Mouse (Mus musculus): ENCODE measurements at regions not wholly inside any gene's neighbourhood (a gene's known extent, or its start where the extent isn't known, plus 50 kb on each side); places are given as distances from the start of the nearest gene placed in this dataset.

DNA sequence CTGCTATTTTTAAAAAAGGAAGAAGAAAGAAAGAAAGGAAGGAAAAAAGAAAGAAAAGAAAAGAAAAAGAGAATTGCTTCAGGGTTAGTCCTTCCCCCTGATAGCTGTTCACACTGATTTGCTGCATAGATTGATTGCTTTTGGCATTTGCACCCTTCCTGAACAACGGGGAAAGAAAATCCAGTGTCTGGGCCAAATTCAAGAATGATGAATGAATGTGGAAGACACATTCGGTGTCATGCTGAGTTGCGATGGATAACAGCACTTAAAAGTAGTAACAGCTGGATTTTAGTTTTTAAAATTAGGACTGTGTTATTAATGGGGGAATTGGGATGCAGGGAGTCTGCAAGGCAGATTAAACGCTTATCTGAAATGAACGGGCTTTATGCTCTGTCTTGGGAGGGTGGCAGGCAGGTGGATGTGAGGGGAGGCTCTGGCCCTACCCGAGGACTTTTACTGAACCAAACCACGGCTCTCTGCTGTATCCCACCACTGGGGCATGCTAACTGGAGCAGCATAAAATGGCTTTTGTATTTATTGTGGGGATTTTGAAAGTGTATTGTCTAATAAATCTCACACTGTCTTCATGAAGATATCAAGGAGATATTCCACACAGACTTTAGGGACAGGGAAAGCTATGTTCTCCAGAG is 114.4 kb downstream of the Lca5 start:
- 26% methylated on average over 7 of the region's 7 CpGs for WGBS
- no peaks in the 10 kb centered on the region for H3K27me3 ChIP-seq (replicated peaks)
- H3K9ac ChIP-seq, result no peak overlapping the region
- ATAC-seq (ENCODE audit: insufficient read depth, low FRiP score, low read depth), result no peak
- H3K36me3 ChIP-seq, result no peaks in the 10 kb centered on the region
- no peak overlapping the region for H3K4me2 ChIP-seq
- no peaks in the 10 kb centered on the region for H3K9me3 ChIP-seq
- no peak overlapping the region for H3K4me3 ChIP-seq (replicated peaks)
- H3K4me1 ChIP-seq, result 0 out of 2 replicates have a peak, but pooled peaks cover 2% of the 10 kb centered on the region
- no peak overlapping the region for H3K27ac ChIP-seq

DNA sequence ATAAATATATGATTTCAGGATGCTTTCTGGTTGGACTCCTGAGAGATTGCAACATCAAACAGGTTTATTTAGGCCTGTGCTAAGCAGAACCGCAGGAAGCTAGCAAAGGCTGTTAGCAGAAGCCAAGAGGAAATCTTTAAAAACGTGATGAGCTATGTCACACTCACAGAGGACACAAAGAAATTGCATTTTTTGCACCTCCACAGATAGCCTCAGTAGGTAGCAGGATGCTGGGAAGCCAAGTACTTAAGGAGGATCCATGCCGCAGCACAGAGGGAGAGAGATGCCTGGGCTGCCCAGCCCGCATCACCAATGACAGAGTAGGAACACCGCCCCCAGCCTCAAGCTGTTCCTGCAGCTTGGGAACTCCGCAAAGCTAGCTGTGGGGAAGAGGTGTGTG is 115.0 kb downstream of the Lca5 start:
- H3K4me2 ChIP-seq, result no peak overlapping the region
- H3K27me3 ChIP-seq (replicated peaks), result no peaks in the 10 kb centered on the region
- 0 out of 2 replicates have a peak, but pooled peaks cover 2% of the 10 kb centered on the region for H3K4me1 ChIP-seq
- no peak; the same call in 1 of the 2 replicates for ATAC-seq (ENCODE audit: insufficient read depth, low FRiP score, low read depth)
- no peaks in the 10 kb centered on the region for H3K36me3 ChIP-seq
- no peaks in the 10 kb centered on the region for H3K9me3 ChIP-seq
- no peak overlapping the region for H3K9ac ChIP-seq
- WGBS, result 18% methylated on average over 6 of the region's 6 CpGs
- H3K4me3 ChIP-seq (replicated peaks), result no peak overlapping the region
- H3K27ac ChIP-seq, result no peak overlapping the region

DNA sequence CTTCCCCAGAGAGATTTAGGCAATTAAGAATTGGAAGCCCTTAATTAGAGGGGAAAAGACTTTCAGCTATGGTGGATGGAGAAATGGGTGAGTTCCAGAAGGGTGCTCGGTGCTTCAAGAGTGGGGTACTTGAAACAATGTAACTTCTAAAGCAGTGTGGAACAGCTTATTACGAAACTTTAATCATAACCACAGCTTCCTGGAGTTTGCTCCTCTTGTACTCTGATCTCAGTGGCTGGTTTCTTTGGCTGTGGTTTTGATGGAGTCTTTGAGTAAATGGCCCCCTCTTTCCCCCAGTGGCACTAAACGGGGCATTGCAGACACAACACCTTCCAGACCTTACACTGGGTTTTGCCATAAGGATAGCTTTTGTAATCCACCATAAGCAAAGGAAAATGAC is 116.6 kb downstream of the Lca5 start:
- no peak for ATAC-seq (ENCODE audit: insufficient read depth, low FRiP score, low read depth)
- 69% methylated on average over 3 of the region's 3 CpGs for WGBS

DNA sequence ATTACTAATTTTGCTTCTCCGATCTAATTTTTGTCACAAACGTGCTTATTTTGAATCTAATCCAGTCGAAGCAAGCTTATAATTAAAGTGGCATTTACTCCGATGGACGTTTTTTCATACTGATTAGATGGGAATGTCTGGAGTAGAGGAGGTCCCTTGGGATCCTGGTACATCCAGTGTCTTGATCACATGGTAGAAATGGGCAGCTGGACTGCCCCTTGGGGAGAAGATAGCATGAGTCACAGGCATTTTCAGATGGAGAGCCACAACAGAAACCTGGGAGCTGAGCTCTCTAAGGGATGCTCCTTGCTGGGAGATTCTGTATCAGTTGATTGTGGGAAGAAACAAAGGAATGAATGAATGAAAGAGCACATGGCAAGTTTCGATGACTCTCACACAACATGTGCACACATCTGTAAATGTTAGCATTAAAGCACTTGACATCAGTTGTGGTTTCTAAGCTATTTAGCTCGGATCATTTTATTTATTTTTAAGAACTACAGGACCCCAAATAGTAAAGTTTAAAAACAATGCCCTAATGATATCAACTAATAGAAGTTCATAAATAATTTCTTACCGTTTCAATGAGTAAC is 117.8 kb downstream of the Lca5 start:
- 0 out of 2 replicates have a peak, but pooled peaks cover 2% of the 10 kb centered on the region for H3K4me1 ChIP-seq
- 87% methylated on average over 8 of the region's 8 CpGs for WGBS

More for the DNA sequence above, 116.6 kb downstream of the Lca5 start:
- no peaks in the 10 kb centered on the region for H3K27me3 ChIP-seq (replicated peaks)
- no peak overlapping the region for H3K4me2 ChIP-seq
- H3K27ac ChIP-seq, result no peak overlapping the region
- no peaks in the 10 kb centered on the region for H3K36me3 ChIP-seq
- H3K9ac ChIP-seq, result no peak overlapping the region
- H3K9me3 ChIP-seq, result no peaks in the 10 kb centered on the region
- 0 out of 2 replicates have a peak, but pooled peaks cover 2% of the 10 kb centered on the region for H3K4me1 ChIP-seq
- no peak overlapping the region for H3K4me3 ChIP-seq (replicated peaks)

DNA sequence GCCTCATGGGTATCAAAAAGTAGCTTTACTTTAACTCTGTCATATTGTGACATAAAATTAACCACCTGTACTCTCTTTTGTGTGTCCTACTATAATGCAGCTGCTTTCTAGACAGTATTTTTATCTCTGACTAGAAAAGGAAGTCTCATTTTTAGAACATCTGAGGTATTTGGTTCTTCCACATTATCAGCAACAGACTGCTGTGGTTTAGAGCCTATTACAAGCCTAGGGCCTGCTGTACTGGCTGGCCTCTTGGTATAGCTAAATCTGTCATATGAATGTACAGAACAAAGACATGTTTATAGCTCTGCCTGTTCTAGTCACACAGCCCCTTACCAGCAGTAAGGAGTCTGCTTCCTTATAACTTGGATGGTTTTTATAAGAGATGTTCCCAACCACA is 119.1 kb downstream of the Lca5 start:
- Histone ChIP-seq H3K27me3 (replicated peaks) (no peaks in the 10 kb centered on the region), H3K36me3 (no peaks in the 10 kb centered on the region), H3K27ac (no peak overlapping the region), H3K9me3 (no peaks in the 10 kb centered on the region), H3K4me1 (0 out of 2 replicates have a peak, but pooled peaks cover 2% of the 10 kb centered on the region), H3K4me2 (no peak overlapping the region), H3K9ac (no peak overlapping the region), H3K4me3 (replicated peaks) (no peak overlapping the region)
- no peak for ATAC-seq (ENCODE audit: insufficient read depth, low FRiP score, low read depth)

More for the DNA sequence above, 117.8 kb downstream of the Lca5 start:
- H3K9ac ChIP-seq, result no peak overlapping the region
- H3K27me3 ChIP-seq (replicated peaks), result no peaks in the 10 kb centered on the region
- no peak overlapping the region for H3K4me3 ChIP-seq (replicated peaks)
- no peak for ATAC-seq (ENCODE audit: insufficient read depth, low FRiP score, low read depth)
- no peaks in the 10 kb centered on the region for H3K9me3 ChIP-seq
- H3K36me3 ChIP-seq, result no peaks in the 10 kb centered on the region
- H3K27ac ChIP-seq, result no peak overlapping the region
- no peak overlapping the region for H3K4me2 ChIP-seq

- no peak for ATAC-seq (ENCODE audit: insufficient read depth, low FRiP score, low read depth)
- Histone ChIP-seq H3K9me3 (no peaks in the 10 kb centered on the region), H3K36me3 (no peaks in the 10 kb centered on the region), H3K4me1 (no peaks in the 10 kb centered on the region), H3K4me2 (no peak overlapping the region), H3K4me3 (replicated peaks) (no peak overlapping the region), H3K27me3 (replicated peaks) (no peaks in the 10 kb centered on the region), H3K27ac (no peak overlapping the region), H3K9ac (no peak overlapping the region)
- 47% methylated on average over 4 of the region's 4 CpGs for WGBS
These were observed 120.1 kb downstream of the Lca5 start for GRCm38 (mm10) chr9:83320834-83321233.

DNA sequence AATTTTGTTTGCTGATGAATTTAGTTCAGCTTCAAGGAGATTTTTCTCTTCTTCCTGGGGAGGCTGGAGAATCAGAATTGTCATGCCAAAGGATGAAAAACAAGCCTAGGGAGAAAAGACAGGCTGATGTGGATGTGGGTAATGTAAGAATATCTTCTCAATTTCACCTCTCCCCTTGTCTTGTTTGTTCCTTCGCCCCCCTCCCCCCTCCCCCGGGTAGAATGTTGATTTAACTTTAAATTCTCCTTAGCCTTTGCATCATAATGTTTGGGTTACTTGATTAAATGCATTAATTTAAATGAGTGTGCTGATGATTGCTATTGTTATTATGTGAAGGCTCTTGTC is 124.1 kb downstream of the Lca5 start:
- Histone ChIP-seq H3K27ac (no peak overlapping the region), H3K36me3 (no peaks in the 10 kb centered on the region), H3K4me1 (no peaks in the 10 kb centered on the region), H3K27me3 (replicated peaks) (no peaks in the 10 kb centered on the region), H3K4me3 (replicated peaks) (no peak overlapping the region), H3K9ac (no peak overlapping the region), H3K9me3 (no peaks in the 10 kb centered on the region), H3K4me2 (no peak overlapping the region)
- ATAC-seq (ENCODE audit: insufficient read depth, low FRiP score, low read depth), result no peak
- 38% methylated on average over 2 of the region's 2 CpGs for WGBS

DNA sequence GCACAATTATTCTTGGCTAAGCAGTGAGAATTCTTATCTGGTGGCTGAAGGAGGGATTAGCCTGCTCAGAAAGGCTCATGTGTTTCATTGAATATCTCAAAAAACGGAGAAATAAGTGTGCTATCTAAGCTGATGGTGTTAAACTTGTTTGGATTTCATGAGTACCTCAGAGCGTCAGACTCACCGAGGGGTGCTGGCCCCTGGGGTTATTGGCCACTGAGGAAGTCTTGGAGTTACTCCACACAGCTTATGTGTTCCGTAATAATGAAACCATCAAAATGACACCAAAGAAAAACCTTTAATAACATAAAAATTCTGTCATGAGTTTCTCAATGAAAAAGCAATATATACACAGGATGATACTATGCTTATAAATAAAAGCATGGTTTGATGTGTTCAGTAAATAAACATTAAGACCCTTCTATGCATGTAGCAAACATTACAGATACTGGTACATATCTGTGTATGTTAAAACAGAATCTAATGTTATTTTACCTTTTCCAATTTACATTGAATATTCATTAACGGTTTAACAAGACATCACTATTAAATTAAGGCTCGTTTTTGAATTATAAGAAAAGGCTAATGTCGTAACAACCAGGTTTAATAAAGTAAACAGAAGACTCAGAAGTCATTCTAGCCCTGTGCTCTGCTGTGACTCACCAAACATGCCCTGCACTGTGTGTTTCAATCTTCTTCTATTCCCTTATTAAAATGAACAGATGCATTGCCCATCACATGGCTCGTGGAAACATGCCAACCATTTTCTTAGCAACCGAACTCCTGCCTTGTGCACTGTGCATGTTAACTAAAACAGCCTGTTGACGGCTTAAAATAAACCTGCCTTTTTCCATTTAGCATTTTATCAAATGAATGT is 124.7 kb downstream of the Lca5 start:
- Histone ChIP-seq H3K27ac (no peak overlapping the region), H3K4me3 (replicated peaks) (no peak overlapping the region), H3K4me1 (no peaks in the 10 kb centered on the region), H3K27me3 (replicated peaks) (no peaks in the 10 kb centered on the region), H3K9me3 (no peaks in the 10 kb centered on the region), H3K36me3 (no peaks in the 10 kb centered on the region), H3K9ac (no peak overlapping the region), H3K4me2 (no peak overlapping the region)
- no peak for ATAC-seq (ENCODE audit: insufficient read depth, low FRiP score, low read depth)
- 47% methylated on average over 10 of the region's 10 CpGs for WGBS

- Histone ChIP-seq H3K4me1 (no peaks in the 10 kb centered on the region), H3K4me2 (no peak overlapping the region), H3K9ac (no peak overlapping the region), H3K36me3 (no peaks in the 10 kb centered on the region), H3K27ac (no peak overlapping the region), H3K9me3 (no peaks in the 10 kb centered on the region), H3K4me3 (replicated peaks) (no peak overlapping the region), H3K27me3 (replicated peaks) (no peaks in the 10 kb centered on the region)
- ATAC-seq (ENCODE audit: insufficient read depth, low FRiP score, low read depth), result no peak
- WGBS, result 84% methylated on average over 4 of the region's 4 CpGs
These were observed 132.2 kb downstream of the Lca5 start for GRCm38 (mm10) chr9:83308771-83309170.

- no peak for ATAC-seq (ENCODE audit: insufficient read depth, low FRiP score, low read depth)
These were observed 132.8 kb downstream of the Lca5 start for GRCm38 (mm10) chr9:83308092-83308491.

GRCm38 (mm10) chr9:83307349-83307938 is 133.5 kb downstream of the Lca5 start:
- WGBS, result 54% methylated on average over 11 of the region's 11 CpGs
- Histone ChIP-seq H3K36me3 (no peaks in the 10 kb centered on the region), H3K9me3 (no peaks in the 10 kb centered on the region), H3K4me1 (no peaks in the 10 kb centered on the region), H3K4me3 (replicated peaks) (no peak overlapping the region), H3K27ac (no peak overlapping the region), H3K9ac (no peak overlapping the region), H3K4me2 (no peak overlapping the region), H3K27me3 (replicated peaks) (no peaks in the 10 kb centered on the region)
- no peak for ATAC-seq (ENCODE audit: insufficient read depth, low FRiP score, low read depth)

More at GRCm38 (mm10) chr9:83308092-83308491, 132.8 kb downstream of the Lca5 start:
- no peaks in the 10 kb centered on the region for H3K9me3 ChIP-seq
- H3K9ac ChIP-seq, result no peak overlapping the region
- no peak overlapping the region for H3K4me3 ChIP-seq (replicated peaks)
- 78% methylated on average over 4 of the region's 4 CpGs for WGBS
- no peaks in the 10 kb centered on the region for H3K4me1 ChIP-seq
- no peaks in the 10 kb centered on the region for H3K36me3 ChIP-seq
- H3K27me3 ChIP-seq (replicated peaks), result no peaks in the 10 kb centered on the region
- no peak overlapping the region for H3K27ac ChIP-seq
- H3K4me2 ChIP-seq, result no peak overlapping the region

DNA sequence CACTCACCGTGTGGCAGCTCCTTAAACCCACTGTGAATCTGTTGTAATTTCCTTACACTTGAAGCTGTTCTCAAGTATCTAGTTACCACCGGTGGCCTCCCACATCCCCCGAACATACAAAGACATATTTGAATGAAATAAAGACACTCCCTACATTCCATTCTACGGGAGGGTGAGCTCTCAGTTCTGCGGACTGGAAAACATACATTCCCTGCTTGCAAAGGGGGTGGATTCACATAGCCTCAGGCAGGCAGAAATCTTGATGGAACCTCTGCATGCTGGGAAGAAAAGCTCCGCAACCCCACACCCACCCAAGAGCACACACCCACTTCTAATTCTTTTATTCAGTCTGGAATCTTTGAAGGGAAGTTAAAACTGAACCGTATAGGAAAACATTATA is 136.0 kb downstream of the Lca5 start:
- Histone ChIP-seq H3K27ac (no peak overlapping the region), H3K4me3 (replicated peaks) (no peak overlapping the region), H3K4me2 (no peak overlapping the region), H3K4me1 (no peaks in the 10 kb centered on the region), H3K9me3 (no peaks in the 10 kb centered on the region), H3K9ac (no peak overlapping the region), H3K36me3 (no peaks in the 10 kb centered on the region), H3K27me3 (replicated peaks) (no peaks in the 10 kb centered on the region)
- ATAC-seq (ENCODE audit: insufficient read depth, low FRiP score, low read depth), result peak; percentile 53; the same call in 1 of the 2 replicates
- WGBS, result 24% methylated on average over 7 of the region's 7 CpGs
